Mouse (Mus musculus): Measurements from ENCODE around the gene Ctns. TPM values are rescaled to one million over a fixed set of nuclear protein-coding genes. Genes with fewer than 3 reads are reported as not detected.

Ctns gene
- polyA plus RNA-seq, 1 experiment from 2014 or later: 21.5 TPM

GRCm38 (mm10) chr11:73220651-73221050 is 21.8 kb upstream of the Ctns start:
- Histone ChIP-seq H3K4me2 (replicated peaks) (no peak overlapping the region), H3K27ac (replicated peaks) (no peak overlapping the region), H3K4me1 (no peaks in the 10 kb centered on the region), H3K36me3 (no peaks in the 10 kb centered on the region), H3K9ac (replicated peaks) (no peak overlapping the region), H3K27me3 (no peaks in the 10 kb centered on the region), H3K9me3 (no peaks in the 10 kb centered on the region), H3K4me3 (no peak overlapping the region)
- 93% methylated on average over 1 of the region's 1 CpGs for WGBS
- ATAC-seq (replicated peaks): no peak

- WGBS: 55% methylated on average over 2 of the region's 2 CpGs
- Histone ChIP-seq H3K9me3 (no peaks in the 10 kb centered on the region), H3K4me1 (no peaks in the 10 kb centered on the region), H3K4me2 (replicated peaks) (no peak overlapping the region), H3K9ac (replicated peaks) (no peak overlapping the region), H3K27me3 (no peaks in the 10 kb centered on the region), H3K36me3 (no peaks in the 10 kb centered on the region), H3K27ac (replicated peaks) (no peak overlapping the region), H3K4me3 (no peak overlapping the region)
- no peak for ATAC-seq (replicated peaks)
These were observed 20.8 kb upstream of the Ctns start for GRCm38 (mm10) chr11:73219671-73220070.

GRCm38 (mm10) chr11:73213956-73214355 is 15.1 kb upstream of the Ctns start:
- H3K4me3 ChIP-seq: no peak overlapping the region
- H3K4me2 ChIP-seq (replicated peaks): no peak overlapping the region
- no peak overlapping the region for H3K27ac ChIP-seq (replicated peaks)
- no peak for ATAC-seq (replicated peaks)
- WGBS: 76% methylated on average over 3 of the region's 3 CpGs
- no peak overlapping the region for H3K9ac ChIP-seq (replicated peaks)
- no peaks in the 10 kb centered on the region for H3K27me3 ChIP-seq
- no peaks in the 10 kb centered on the region for H3K36me3 ChIP-seq
- no peaks in the 10 kb centered on the region for H3K4me1 ChIP-seq
- no peaks in the 10 kb centered on the region for H3K9me3 ChIP-seq

- Histone ChIP-seq H3K4me1 (no peaks in the 10 kb centered on the region), H3K4me3 (no peak overlapping the region), H3K9me3 (no peaks in the 10 kb centered on the region), H3K4me2 (replicated peaks) (no peak overlapping the region), H3K36me3 (no peaks in the 10 kb centered on the region), H3K9ac (replicated peaks) (no peak overlapping the region), H3K27ac (replicated peaks) (no peak overlapping the region), H3K27me3 (no peaks in the 10 kb centered on the region)
- ATAC-seq (replicated peaks): no peak
- 84% methylated on average over 2 of the region's 2 CpGs for WGBS
These were observed 8.8 kb upstream of the Ctns start for GRCm38 (mm10) chr11:73207621-73208020.

- no peak for ATAC-seq (replicated peaks)
- no peak overlapping the region for H3K9ac ChIP-seq (replicated peaks)
- H3K4me1 ChIP-seq: no peaks in the 10 kb centered on the region
- no peaks in the 10 kb centered on the region for H3K27me3 ChIP-seq
- WGBS: 85% methylated on average over 7 of the region's 7 CpGs
- H3K27ac ChIP-seq (replicated peaks): no peak overlapping the region
- no peaks in the 10 kb centered on the region for H3K36me3 ChIP-seq
- no peaks in the 10 kb centered on the region for H3K9me3 ChIP-seq
- no peak overlapping the region for H3K4me3 ChIP-seq
- H3K4me2 ChIP-seq (replicated peaks): no peak overlapping the region
These were observed 6.4 kb upstream of the Ctns start for GRCm38 (mm10) chr11:73205194-73205593.

- no peak for ATAC-seq (replicated peaks)
- no peak overlapping the region for H3K27ac ChIP-seq (replicated peaks)
- H3K4me2 ChIP-seq (replicated peaks): no peak overlapping the region
- no peak overlapping the region for H3K4me3 ChIP-seq
- no peaks in the 10 kb centered on the region for H3K36me3 ChIP-seq
- no peaks in the 10 kb centered on the region for H3K27me3 ChIP-seq
- no peak overlapping the region for H3K9ac ChIP-seq (replicated peaks)
- peaks cover 7% of the 10 kb centered on the region for H3K4me1 ChIP-seq
- no peaks in the 10 kb centered on the region for H3K9me3 ChIP-seq
- 85% methylated on average over 8 of the region's 8 CpGs for WGBS
These were observed 5.1 kb upstream of the Ctns start for GRCm38 (mm10) chr11:73203895-73204294.

- Histone ChIP-seq H3K4me3 (no peak overlapping the region), H3K9ac (replicated peaks) (no peak overlapping the region), H3K36me3 (no peaks in the 10 kb centered on the region), H3K27me3 (no peaks in the 10 kb centered on the region), H3K27ac (replicated peaks) (no peak overlapping the region), H3K9me3 (no peaks in the 10 kb centered on the region), H3K4me2 (replicated peaks) (no peak overlapping the region), H3K4me1 (peaks cover 27% of the 10 kb centered on the region)
- ATAC-seq (replicated peaks): no peak
- WGBS: 36% methylated on average over 4 of the region's 4 CpGs
These were observed 2.8 kb upstream of the Ctns start for GRCm38 (mm10) chr11:73201597-73201996.

GRCm38 (mm10) chr11:73201021-73201420 is 2.2 kb upstream of the Ctns start:
- Histone ChIP-seq H3K9ac (replicated peaks) (no peak overlapping the region), H3K27me3 (no peaks in the 10 kb centered on the region), H3K27ac (replicated peaks) (no peak overlapping the region), H3K4me3 (no peak overlapping the region), H3K4me1 (peaks cover 28% of the 10 kb centered on the region), H3K4me2 (replicated peaks) (no peak overlapping the region), H3K9me3 (no peaks in the 10 kb centered on the region), H3K36me3 (no peaks in the 10 kb centered on the region)
- WGBS: 63% methylated on average over 2 of the region's 2 CpGs
- ATAC-seq (replicated peaks): no peak

- no peak for ATAC-seq (replicated peaks)
- 5% methylated on average over 12 of the region's 12 CpGs for WGBS
- H3K4me3 ChIP-seq: peak overlapping the region; percentile 73
These were observed 1.0 kb upstream of the Ctns start for GRCm38 (mm10) chr11:73199879-73200278.

GRCm38 (mm10) chr11:73199230-73199712 is 429 bp upstream of the Ctns start, which contains the start of gene Shpk:
TSS of gene Shpk (plus strand) at chr11:73199460.
- H3K4me2 ChIP-seq (replicated peaks): peak within 1 kb of the TSS; percentile 96
- H3K4me3 ChIP-seq: peak within 1 kb of the TSS; percentile 73
- H3K9ac ChIP-seq (replicated peaks): peak within 1 kb of the TSS; percentile 61
- ATAC-seq (replicated peaks): peak; percentile 97
- peaks cover 6% of the 10 kb centered on the region; the same call in 1 of the 2 replicates for H3K36me3 ChIP-seq
- 1% methylated on average over 32 of the region's 32 CpGs for WGBS
- peaks cover 28% of the 10 kb centered on the region for H3K4me1 ChIP-seq
- 0 out of 2 replicates have a peak within 1 kb of the TSS, but pooled peaks have one; percentile 25 for H3K27ac ChIP-seq (replicated peaks)
- no peaks in the 10 kb centered on the region for H3K27me3 ChIP-seq
- H3K9me3 ChIP-seq: no peaks in the 10 kb centered on the region

More at GRCm38 (mm10) chr11:73199879-73200278, 1.0 kb upstream of the Ctns start:
- no peak overlapping the region for H3K27ac ChIP-seq (replicated peaks)
- H3K9ac ChIP-seq (replicated peaks): peak overlapping the region; percentile 61
- peaks cover 28% of the 10 kb centered on the region for H3K4me1 ChIP-seq
- H3K4me2 ChIP-seq (replicated peaks): peak overlapping the region; percentile 96
- H3K9me3 ChIP-seq: no peaks in the 10 kb centered on the region
- H3K36me3 ChIP-seq: peaks cover 6% of the 10 kb centered on the region; the same call in 1 of the 2 replicates
- H3K27me3 ChIP-seq: no peaks in the 10 kb centered on the region

- 8% methylated on average over 1 of the region's 1 CpGs for WGBS
- H3K27me3 ChIP-seq: no peaks in the 10 kb centered on the region
- peak overlapping the region; percentile 61 for H3K9ac ChIP-seq (replicated peaks)
- peak overlapping the region; percentile 73 for H3K4me3 ChIP-seq
- H3K27ac ChIP-seq (replicated peaks): no peak overlapping the region
- H3K36me3 ChIP-seq: peaks cover 6% of the 10 kb centered on the region; the same call in 1 of the 2 replicates
- no peak for ATAC-seq (replicated peaks)
- H3K4me1 ChIP-seq: peaks cover 28% of the 10 kb centered on the region
- no peaks in the 10 kb centered on the region for H3K9me3 ChIP-seq
- peak overlapping the region; percentile 96 for H3K4me2 ChIP-seq (replicated peaks)
These were observed 652 bp downstream of the Ctns start for GRCm38 (mm10) chr11:73198190-73198589.

GRCm38 (mm10) chr11:73194444-73194843 is 4.4 kb downstream of the Ctns start:
- H3K4me2 ChIP-seq (replicated peaks): no peak overlapping the region
- H3K4me1 ChIP-seq: peaks cover 20% of the 10 kb centered on the region
- no peak overlapping the region for H3K27ac ChIP-seq (replicated peaks)
- no peak for ATAC-seq (replicated peaks)
- WGBS: 66% methylated on average over 2 of the region's 2 CpGs
- H3K4me3 ChIP-seq: no peak overlapping the region
- peaks cover 30% of the 10 kb centered on the region for H3K36me3 ChIP-seq
- no peak overlapping the region for H3K9ac ChIP-seq (replicated peaks)
- H3K27me3 ChIP-seq: no peaks in the 10 kb centered on the region
- H3K9me3 ChIP-seq: no peaks in the 10 kb centered on the region

GRCm38 (mm10) chr11:73193047-73193446 is 5.8 kb downstream of the Ctns start:
- H3K4me3 ChIP-seq: no peak overlapping the region
- peaks cover 43% of the 10 kb centered on the region for H3K36me3 ChIP-seq
- no peak overlapping the region for H3K9ac ChIP-seq (replicated peaks)
- H3K4me2 ChIP-seq (replicated peaks): no peak overlapping the region
- H3K9me3 ChIP-seq: no peaks in the 10 kb centered on the region
- H3K27me3 ChIP-seq: no peaks in the 10 kb centered on the region
- no peak for ATAC-seq (replicated peaks)
- peaks cover 15% of the 10 kb centered on the region for H3K4me1 ChIP-seq
- no peak overlapping the region for H3K27ac ChIP-seq (replicated peaks)
- 85% methylated on average over 6 of the region's 6 CpGs for WGBS

Measured in forebrain, embryonic 15.5 days (tissue).